Mouse (Mus musculus): ENCODE data around the gene Cubn.

DNA sequence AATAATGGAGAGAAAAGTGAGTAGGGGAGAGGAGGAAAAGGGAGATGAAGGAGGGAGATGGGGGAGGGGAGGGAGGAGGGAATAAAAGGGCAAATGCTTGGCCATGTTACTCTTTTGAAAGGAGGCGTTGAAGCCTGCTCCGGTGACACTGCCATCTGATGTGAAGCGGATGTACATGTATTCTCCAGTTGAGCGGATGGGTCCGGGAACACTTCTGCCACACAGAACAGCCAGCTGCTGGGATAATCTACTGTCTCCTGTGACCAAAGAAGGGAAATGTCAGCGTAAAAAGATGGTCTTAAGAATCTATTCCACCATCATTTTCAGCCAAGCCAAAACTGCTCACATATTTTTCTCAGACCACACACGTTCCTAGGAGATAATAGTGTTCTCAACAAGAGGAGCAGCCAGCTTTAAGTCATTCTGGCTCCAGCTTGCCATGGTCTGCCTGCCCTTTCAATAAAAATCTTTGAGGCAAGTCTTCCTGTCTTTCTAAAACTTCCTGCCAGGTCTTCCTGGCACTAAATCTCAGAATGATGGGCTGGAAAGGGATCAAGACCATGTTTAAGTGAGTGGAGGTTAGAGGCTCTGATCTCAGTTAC lies 149.2 kb downstream of the Cubn start:
- TF ChIP-seq TAL1 (IDR thresholded peaks at IDR 0.05; ENCODE audit: low read length) = no peak
- TF ChIP-seq GATA1 (IDR thresholded peaks at IDR 0.05; ENCODE audit: low read length) = no peak
